Mouse (Mus musculus) cerebellum, adult 2 months (tissue): Measurements from ENCODE around the gene Nr6a1. TPM values are rescaled to one million over a fixed set of nuclear protein-coding genes. Genes with fewer than 3 reads are reported as not detected.

Experiments
- DNase-seq, 2 experiments: peaks; one replicate each; pipeline ENCODE4 v3.0.0; 2021
- H3K27ac ChIP-seq: fragments of 200-500 bp; 2 replicates; pipeline ENCODE4 v1.5.1; 2012; ENCODE audit warnings: low read length, control low read depth, inconsistent platforms; ENCODE audit not compliant: insufficient read depth
- H3K27me3 ChIP-seq: fragments of 200-500 bp; 2 replicates; pipeline ENCODE4 v1.6.1; 2012; ENCODE audit warnings: inconsistent platforms, mild to moderate bottlenecking, low read length, moderate library complexity; ENCODE audit not compliant: control insufficient read depth, insufficient read depth
- H3K4me1 ChIP-seq: fragments of 200-500 bp; 2 replicates; pipeline ENCODE4 v1.6.1; 2011; ENCODE audit warnings: low read length; ENCODE audit not compliant: control insufficient read depth, insufficient read depth
- H3K4me3 ChIP-seq: fragments of 200-500 bp; replicated peaks from 2 replicates; pipeline ENCODE3; 2011; ENCODE audit warnings: mild to moderate bottlenecking, low read depth, low read length, control low read depth; ENCODE audit not compliant: insufficient read depth
- CTCF ChIP-seq: fragments of 200-500 bp; IDR thresholded peaks from 2 replicates; pipeline ENCODE4 v1.5.1; 2011; ENCODE audit warnings: low read depth, mild to moderate bottlenecking, control low read depth, low read length, moderate library complexity, borderline replicate concordance; ENCODE audit not compliant: insufficient read depth
- POLR2A ChIP-seq: fragments of 200-500 bp; IDR thresholded peaks from 2 replicates; pipeline ENCODE4 v1.6.1; 2011; ENCODE audit warnings: low read length, control low read depth, borderline replicate concordance; ENCODE audit not compliant: insufficient read depth
- WGBS: fragments of 180-500 bp; shearing (Covaris S2); methylation state at CpG from one replicate; pipeline ENCODE4 v1.1.7; 2018; 5-methylcytosine and 5-hydroxymethylcytosine counted together
- polyA plus RNA-seq: library from polyadenylated mRNA; depleted of rRNA; stranded (reverse); fragments of >200 nt; gene quantifications from 2 replicates; pipeline ENCODE4 v1.2.3, GENCODE M21; 2012

Nr6a1 gene
- polyA plus RNA-seq, 1 experiment: 5.2 TPM

DNA sequence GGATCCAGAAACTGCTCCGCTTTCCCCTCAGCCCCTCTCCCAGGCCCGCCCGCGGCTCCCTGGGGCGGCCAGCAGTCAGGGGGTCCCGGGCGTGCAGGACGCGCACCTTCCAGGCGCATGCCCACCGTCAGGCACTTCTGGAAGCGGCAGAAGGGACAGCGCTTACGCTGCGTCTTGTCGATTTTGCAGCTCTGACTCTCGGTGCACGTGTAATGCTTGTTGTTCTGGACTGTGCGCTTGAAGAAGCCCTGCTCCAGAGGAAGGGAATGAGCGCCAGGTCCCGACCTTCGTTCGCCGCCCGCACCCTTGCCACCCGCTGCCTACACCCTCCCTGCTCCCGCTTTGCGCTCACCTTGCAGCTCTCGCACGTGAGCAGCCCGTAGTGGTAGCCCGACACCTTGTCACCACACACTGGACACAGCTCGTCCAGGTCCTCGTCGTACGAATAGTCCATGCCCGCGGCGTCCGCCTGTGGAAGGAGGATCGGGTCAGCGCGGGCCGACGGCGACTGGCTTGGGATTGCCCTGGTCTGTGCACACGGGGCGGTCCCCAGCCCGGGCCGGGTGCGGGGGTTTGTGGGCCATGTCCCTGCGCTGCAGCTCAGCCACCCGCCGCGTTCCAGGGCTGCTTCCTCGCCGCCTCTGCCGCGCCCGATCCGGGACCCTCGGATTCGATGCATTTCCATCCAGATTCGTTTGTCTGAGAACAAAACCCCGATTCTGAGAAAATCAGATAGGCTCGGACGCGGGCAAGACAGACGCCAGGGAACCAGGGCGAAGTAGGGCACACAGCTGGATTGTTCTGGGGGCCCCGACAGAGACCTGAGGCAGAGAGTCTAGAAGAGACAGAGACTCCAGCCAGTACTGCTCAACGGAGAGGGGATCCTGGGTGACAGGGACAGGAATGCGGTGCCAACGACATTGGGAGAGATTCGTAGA lies 216.9 kb downstream of the Nr6a1 start:
- DNase-seq: peak in 1 of 2 experiments; percentile 56
- 2% methylated on average over 75 of the region's 75 CpGs for WGBS
- H3K4me3 ChIP-seq: no peak overlapping the region
- H3K4me1 ChIP-seq: peaks cover 5% of the 10 kb centered on the region; the same call in 1 of the 2 replicates
- peaks cover 18% of the 10 kb centered on the region; the same call in 1 of the 2 replicates for H3K27me3 ChIP-seq
- H3K27ac ChIP-seq: no peak overlapping the region
- TF ChIP-seq POLR2A (no peak), CTCF (no peak)

GRCm38 (mm10) chr2:38708907-38709688 lies 218.4 kb downstream of the Nr6a1 start:
- Histone ChIP-seq H3K4me3 (no peak overlapping the region), H3K4me1 (peaks cover 5% of the 10 kb centered on the region; the same call in 1 of the 2 replicates), H3K27me3 (peaks cover 18% of the 10 kb centered on the region; the same call in 1 of the 2 replicates), H3K27ac (no peak overlapping the region)
- 13% methylated on average over 12 of the region's 12 CpGs for WGBS
- no peak for TF ChIP-seq POLR2A
- no peak for TF ChIP-seq CTCF
- DNase-seq: no peak

- no peak for DNase-seq
- Histone ChIP-seq H3K27me3 (peaks cover 13% of the 10 kb centered on the region; the same call in 1 of the 2 replicates), H3K4me3 (no peak overlapping the region), H3K4me1 (peaks cover 5% of the 10 kb centered on the region; the same call in 1 of the 2 replicates), H3K27ac (no peak overlapping the region)
- WGBS: 23% methylated on average over 6 of the region's 6 CpGs
- no peak for TF ChIP-seq POLR2A
- no peak for TF ChIP-seq CTCF
Measured at GRCm38 (mm10) chr2:38706661-38707060, 220.8 kb downstream of the Nr6a1 start.

- DNase-seq: no peak
- Histone ChIP-seq H3K27me3 (peaks cover under 1% of the 10 kb centered on the region; the same call in 1 of the 2 replicates), H3K27ac (no peak overlapping the region), H3K4me1 (no peaks in the 10 kb centered on the region), H3K4me3 (no peak overlapping the region)
- 49% methylated on average over 4 of the region's 4 CpGs for WGBS
- no peak for TF ChIP-seq CTCF
- no peak for TF ChIP-seq POLR2A
Measured at GRCm38 (mm10) chr2:38705036-38705435, 222.5 kb downstream of the Nr6a1 start.

GRCm38 (mm10) chr2:38704336-38704735 lies 223.2 kb downstream of the Nr6a1 start:
- TF ChIP-seq POLR2A (no peak), CTCF (no peak)
- Histone ChIP-seq H3K4me1 (no peaks in the 10 kb centered on the region), H3K27me3 (no peaks in the 10 kb centered on the region; the same call in 1 of the 2 replicates), H3K4me3 (no peak overlapping the region), H3K27ac (no peak overlapping the region)
- DNase-seq: no peak
- WGBS: 83% methylated on average over 9 of the region's 9 CpGs

GRCm38 (mm10) chr2:38700177-38700576 lies 227.3 kb downstream of the Nr6a1 start:
- TF ChIP-seq POLR2A: no peak
- TF ChIP-seq CTCF: no peak
- Histone ChIP-seq H3K27me3 (no peaks in the 10 kb centered on the region), H3K4me3 (no peak overlapping the region), H3K27ac (no peak overlapping the region), H3K4me1 (no peaks in the 10 kb centered on the region)
- DNase-seq: no peak
- 80% methylated on average over 5 of the region's 5 CpGs for WGBS

GRCm38 (mm10) chr2:38698623-38699022 lies 228.9 kb downstream of the Nr6a1 start:
- Histone ChIP-seq H3K4me1 (no peaks in the 10 kb centered on the region), H3K27ac (no peak overlapping the region), H3K27me3 (no peaks in the 10 kb centered on the region), H3K4me3 (no peak overlapping the region)
- DNase-seq: no peak
- whole genome bisulfite sequencing: 90% methylated on average over 5 of the region's 5 CpGs
- TF ChIP-seq POLR2A: no peak
- TF ChIP-seq CTCF: no peak
